Mouse (Mus musculus) testis, postnatal 14 days (tissue): Measurements from ENCODE around the gene Xpo6.

ENCODE experiments used
- DNase-seq: peaks from one replicate; pipeline ENCODE4 v3.0.0; 2021; ENCODE audit warnings: low spot score

Xpo6 gene

DNA sequence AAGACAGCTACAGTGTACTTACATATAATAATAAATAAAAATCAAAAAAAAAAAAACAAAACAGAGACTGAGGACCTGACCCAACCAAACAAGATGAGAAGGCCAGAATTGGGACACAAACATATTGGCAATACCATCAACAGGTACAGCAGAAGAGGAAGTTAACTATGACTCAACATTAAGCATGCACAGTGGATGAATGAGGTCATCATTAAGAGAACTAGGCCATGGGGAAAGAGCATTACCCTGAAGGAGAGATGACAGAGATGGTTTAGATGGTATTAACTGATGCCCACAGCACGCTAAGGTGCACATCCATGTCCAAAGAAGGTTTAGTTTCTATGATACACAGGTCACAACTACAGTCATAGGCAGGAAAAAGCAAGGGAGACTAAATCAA, 6.1 kb downstream of the Xpo6 start:
- no peak for DNase-seq

- no peak for DNase-seq
Observed at GRCm38 (mm10) chr7:126191471-126191870, 8.8 kb downstream of the Xpo6 start.

GRCm38 (mm10) chr7:126189517-126189916, 10.8 kb downstream of the Xpo6 start:
- DNase-seq, result no peak

DNA sequence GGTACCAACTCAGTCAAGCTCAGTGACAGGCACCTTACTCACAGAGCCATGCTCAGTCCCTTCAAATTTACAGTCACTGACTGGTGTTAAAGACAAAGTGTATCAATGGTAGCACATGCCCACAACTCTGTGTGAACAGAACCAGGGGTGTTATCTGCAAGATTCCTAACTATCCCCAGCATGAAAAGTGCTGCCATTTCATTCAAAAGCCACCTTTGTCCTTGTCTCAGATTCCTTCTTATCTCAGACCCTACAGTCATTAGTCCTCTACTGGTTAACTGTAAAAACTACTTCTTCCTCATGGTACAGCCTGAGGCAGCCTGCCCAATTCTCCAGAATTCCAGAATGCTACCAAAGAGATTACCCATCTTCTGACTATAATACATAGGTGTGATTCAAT, 14.3 kb downstream of the Xpo6 start:
- no peak for DNase-seq

DNA sequence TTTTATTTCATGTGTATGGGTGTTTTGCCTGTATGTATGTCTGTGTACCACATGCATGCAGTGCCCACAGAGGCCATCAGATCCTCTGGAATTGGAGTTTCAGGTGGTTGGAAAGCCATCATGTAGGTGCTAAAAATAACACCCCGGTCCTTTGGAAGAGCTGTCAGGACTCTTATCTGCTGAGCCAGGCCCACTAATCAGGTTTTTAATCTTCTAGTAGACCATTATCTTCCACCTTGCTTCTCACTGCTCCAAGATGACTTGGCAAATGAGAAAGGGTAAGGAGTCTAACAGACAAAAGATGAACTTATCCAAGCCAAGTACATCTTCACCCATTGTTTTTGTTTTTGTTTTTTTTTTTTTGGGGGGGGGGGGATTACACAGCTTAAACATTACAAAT, 16.7 kb downstream of the Xpo6 start:
- DNase-seq, result no peak

- DNase-seq, result peak; percentile 68
Observed at GRCm38 (mm10) chr7:126181487-126181886, 18.8 kb downstream of the Xpo6 start.

GRCm38 (mm10) chr7:126180956-126181355, 19.3 kb downstream of the Xpo6 start:
- DNase-seq, result peak; percentile 55

DNA sequence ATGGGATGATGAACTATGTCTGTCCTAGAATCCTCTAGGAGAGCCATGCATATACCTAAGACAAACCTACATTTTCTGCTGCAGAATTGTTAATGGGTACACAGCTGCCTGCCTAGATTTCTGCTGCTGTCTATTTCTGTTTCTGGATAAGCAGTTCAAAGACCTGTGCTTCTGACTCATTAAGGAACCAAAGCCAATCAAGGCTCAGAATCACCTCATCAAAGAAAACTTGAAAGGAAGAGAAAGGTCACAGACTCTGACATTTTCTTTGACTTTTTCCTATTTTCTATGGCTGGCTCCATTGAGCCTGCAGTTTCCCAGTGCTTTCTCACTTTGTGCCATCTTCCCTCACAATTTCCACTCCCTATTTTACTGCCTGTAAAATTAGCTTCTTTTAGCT, 21.5 kb downstream of the Xpo6 start:
- DNase-seq, result no peak

DNA sequence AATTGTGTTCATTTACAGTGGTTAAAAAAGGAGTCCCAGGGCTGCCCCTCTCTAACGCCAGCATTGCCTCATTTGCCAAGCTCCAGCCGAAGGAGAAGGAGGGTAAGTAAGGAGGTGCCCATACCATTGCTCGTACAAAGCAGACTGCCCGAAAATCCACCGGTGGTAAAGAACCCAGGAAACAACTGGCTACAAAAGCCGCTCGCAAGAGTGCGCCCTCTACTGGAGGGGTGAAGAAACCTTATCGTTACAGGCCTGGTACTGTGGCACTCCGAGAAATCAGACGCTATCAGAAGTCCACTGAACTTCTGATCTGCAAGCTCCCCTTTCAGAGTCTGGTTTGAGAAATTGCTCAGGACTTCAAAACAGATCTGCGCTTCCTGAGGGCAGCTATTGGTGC, 24.3 kb downstream of the Xpo6 start:
- DNase-seq, result no peak

DNA sequence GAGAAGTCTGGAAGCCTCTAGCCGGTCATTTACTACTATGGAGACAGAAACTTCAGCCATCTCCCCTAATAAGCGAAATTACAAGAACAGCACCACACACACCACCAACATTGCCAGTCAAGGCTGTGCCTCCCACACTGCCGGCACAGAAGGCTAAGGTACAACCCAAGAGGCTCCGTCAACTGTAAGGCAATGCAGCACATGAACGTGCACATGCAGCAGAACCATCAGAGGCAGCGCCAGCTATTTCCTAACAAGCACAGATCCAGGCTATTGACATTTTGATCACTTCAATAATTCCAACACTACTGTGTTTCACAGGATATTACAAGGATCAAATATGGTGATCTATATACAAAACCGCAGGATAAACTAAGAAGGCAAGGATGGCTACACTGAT, 24.8 kb downstream of the Xpo6 start:
- DNase-seq, result no peak

DNA sequence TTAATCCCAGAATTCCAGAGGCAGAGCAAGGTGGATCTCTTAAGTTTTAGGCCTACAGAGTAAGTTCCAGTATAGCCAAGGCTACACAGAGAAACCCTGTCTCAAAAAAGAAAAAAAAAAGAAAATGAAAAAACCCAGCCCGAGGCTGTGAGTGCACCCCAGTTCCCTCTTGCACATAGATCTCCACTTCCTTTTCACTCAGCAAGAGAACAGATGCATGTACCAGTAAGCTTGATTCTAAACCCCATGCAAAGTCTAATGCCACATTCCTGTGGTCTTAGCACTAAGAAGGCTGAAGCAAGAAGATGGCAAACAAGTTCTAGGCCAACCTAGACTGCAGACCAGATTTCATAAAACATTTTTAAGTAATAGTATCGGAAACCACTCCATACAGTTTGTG, 25.4 kb downstream of the Xpo6 start:
- no peak for DNase-seq

- no peak for DNase-seq
Observed at GRCm38 (mm10) chr7:126172001-126172400, 28.3 kb downstream of the Xpo6 start.

DNA sequence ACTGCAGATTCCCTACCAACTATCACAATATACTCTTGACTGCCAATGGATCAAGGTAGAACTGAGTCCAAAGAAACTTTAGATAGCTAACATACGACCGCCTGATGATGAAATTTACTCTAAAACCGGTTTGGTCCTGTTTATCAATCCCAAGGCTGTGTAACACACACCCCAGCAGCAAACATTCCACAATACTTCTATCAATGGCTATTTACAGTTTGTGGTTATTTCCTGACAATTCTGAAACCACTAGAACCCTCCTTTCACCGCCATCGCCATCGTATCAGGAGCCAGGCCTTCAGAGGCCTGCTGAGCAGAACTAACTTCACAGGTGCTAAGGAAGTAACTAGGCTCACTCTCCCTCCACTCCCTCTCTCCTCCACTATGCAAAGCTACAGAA, 31.7 kb downstream of the Xpo6 start:
- DNase-seq, result no peak

DNA sequence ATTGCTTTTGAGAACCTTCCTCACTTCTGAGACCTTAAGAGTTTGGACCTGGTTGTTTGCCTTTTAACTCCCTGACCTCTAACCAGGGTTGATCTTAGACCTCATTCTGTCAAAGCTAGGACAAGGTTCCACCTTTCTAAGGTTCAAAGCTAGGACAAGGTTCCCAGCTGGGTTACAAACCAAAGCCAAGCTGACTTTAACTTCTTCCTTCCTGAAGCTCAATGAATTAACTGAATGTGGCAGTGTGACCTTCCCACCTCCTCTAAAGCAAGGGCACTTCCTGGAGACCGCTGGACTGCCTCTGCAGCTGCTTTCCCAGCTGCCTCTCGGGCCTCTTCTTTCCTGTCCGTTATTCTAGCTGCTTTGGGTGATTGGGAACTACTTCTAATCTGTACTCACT, 32.9 kb downstream of the Xpo6 start:
- no peak for DNase-seq

DNA sequence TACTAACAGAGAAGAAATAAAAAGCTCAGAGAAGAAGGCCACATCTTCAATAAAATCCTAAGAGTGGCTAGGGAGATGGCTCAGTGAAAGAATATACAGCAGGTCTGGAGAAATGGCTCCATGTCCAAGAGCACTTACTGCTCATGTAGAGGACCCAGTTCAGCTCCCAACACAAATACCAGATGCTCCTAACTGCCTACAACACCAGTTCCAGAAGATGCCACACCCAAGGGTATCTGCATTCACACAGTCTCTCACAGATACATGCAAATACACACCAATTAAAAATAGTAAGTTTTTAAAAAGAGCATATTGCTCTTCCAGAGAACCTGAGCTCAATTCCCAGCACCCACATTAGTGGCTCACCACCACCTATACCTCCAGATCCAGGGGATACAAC, 33.7 kb downstream of the Xpo6 start:
- no peak for DNase-seq

DNA sequence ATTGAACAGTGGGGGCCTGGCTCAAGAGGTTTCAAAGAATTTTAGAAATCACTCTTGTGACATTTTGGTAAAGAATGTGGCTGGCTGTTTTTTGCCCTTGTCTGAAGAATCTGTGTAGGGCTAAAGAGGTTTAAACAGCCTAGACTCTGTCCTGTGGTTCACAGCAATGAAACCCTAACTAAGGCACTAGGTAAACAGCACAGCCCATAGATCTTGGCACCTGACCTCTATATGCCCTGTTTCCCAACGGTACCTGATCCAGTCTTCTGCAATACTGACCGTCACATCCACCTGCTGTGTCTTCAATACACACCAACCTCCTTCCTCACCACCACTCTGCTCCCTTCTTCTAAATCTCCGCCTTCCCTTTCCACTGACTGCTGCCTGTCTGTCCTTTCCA, 42.1 kb downstream of the Xpo6 start:
- DNase-seq, result no peak

- DNase-seq, result no peak
Observed at GRCm38 (mm10) chr7:126155746-126156145, 44.6 kb downstream of the Xpo6 start.

- DNase-seq, result no peak
Observed at GRCm38 (mm10) chr7:126154731-126155130, 45.6 kb downstream of the Xpo6 start.

DNA sequence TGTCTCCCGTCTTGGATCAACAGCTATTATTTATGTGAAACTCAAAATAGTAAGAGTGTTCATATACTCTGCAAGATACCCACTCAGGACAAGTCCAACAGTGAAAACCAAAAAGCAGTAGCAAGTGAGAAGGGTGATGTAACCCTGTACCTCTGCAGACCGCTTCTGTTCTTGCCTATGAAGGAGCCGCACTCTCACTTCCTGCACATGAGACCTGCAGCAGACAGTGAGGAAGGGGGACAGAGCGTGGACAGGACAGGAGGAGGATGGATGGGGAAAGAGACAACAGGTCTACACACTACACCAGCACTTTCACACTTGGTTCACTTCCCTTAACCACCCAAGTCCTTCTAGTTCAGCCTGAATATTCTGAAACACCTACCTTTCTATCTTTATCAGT, 48.0 kb downstream of the Xpo6 start:
- no peak for DNase-seq

DNA sequence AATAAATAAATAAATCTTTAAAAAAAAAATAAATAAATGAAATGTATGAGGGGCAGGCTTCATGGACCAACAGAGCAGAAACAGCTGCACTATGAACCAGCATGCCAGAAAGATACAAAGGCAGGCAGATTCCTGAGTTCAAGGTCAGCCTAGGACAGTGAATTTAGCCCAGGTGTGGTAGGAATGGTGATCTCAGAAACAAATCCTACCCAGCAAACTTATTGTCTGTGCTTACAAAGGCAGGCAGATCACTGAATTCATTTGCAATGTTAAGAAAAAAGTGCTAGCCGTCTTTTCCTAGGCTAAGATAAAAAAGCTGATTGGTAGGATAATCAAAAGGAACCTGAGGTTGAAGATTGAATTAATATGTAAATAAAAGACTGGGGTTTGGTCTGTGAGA, 54.1 kb downstream of the Xpo6 start:
- DNase-seq, result no peak

GRCm38 (mm10) chr7:126144364-126144763, 55.9 kb downstream of the Xpo6 start:
- DNase-seq, result no peak

- no peak for DNase-seq
Observed at GRCm38 (mm10) chr7:126137850-126138249, 62.5 kb downstream of the Xpo6 start.

GRCm38 (mm10) chr7:126135391-126135790, 64.9 kb downstream of the Xpo6 start:
- DNase-seq, result no peak

DNA sequence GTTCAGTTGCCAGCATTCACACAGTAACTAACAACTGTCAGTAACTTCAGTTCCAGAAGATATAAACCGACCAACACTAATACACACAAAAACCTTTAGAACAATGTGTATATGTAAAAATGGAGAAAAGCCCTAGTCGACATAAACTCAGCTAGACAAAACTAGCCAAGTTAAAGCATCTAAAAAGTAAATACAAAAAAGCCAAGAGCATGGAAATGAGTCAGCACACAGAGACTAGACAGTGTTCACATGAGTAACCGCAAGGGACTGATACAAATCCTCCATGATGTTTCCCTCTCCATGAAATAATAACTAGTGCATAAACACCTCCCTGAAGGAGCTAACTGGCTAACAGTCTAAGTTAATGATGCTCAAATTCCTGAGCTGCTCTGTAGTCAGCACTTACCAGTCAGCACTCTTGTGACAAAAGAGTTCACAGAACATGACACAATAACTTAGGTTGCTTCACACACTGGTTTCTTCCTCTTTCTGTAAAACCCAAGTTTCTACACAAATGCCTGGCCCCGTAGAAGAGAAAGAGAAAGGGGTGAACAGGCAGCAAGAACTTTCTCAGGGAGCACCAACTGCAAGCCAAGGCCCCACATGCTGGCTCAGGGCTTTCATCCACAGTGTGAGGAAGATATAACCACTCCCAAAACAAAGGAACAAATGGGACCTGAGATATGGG, 65.5 kb downstream of the Xpo6 start:
- DNase-seq, result no peak

GRCm38 (mm10) chr7:126127673-126128072, 72.6 kb downstream of the Xpo6 start:
- no peak for DNase-seq
